Mouse (Mus musculus) effector memory CD4-positive, alpha-beta T cell, adult 5 months (primary cell): ENCODE data around the gene Tubgcp6. TPM values are rescaled to one million over a fixed set of nuclear protein-coding genes. Genes with fewer than 3 reads are reported as not detected.

Experiments
- polyA plus RNA-seq: library from polyadenylated mRNA; unstranded; fragments of 100-300 nt; shearing (Covaris generic); gene quantifications from one replicate; pipeline ENCODE4 v1.2.1, GENCODE M21; 2017

The Tubgcp6 gene
- polyA plus RNA-seq: 21.5 TPM

DNA sequence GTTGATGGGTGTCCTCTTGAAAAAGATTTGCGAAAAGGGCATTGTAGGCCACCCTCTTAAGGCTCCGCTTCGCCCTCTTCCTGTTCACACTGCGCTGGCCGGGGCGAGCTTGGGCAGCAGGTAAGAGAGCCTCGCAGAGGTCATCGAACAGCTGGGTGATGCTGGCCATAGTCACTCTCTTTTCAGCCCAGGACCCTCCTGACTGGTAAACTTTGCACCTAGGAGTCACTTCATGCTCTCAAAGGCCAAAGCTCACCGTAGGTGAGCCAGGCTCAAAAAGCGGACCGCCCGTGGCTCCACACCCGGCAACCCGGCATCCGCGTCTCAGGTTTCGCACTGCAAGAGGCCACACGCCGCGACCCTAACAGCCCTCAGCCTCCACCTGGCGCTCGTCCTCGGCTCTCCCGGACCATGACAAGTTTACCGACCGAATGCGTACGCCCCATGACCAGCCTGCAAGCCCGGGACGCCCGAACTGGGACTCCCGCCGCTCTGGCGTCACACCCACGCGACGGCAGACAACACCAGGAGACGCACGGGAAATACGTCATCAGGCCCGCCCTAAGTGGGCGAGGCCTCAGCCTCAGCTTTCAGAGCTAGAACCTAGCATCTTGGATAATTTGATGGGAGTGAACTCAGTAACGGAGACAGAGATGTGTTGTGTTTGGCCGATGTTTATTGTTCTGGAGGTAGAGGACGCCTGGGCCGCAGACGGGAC is at the start of gene Tubgcp6:
Gene Tubgcp6 (minus strand): TSS at position 464 of the 718 bp plus-strand sequence.

DNA sequence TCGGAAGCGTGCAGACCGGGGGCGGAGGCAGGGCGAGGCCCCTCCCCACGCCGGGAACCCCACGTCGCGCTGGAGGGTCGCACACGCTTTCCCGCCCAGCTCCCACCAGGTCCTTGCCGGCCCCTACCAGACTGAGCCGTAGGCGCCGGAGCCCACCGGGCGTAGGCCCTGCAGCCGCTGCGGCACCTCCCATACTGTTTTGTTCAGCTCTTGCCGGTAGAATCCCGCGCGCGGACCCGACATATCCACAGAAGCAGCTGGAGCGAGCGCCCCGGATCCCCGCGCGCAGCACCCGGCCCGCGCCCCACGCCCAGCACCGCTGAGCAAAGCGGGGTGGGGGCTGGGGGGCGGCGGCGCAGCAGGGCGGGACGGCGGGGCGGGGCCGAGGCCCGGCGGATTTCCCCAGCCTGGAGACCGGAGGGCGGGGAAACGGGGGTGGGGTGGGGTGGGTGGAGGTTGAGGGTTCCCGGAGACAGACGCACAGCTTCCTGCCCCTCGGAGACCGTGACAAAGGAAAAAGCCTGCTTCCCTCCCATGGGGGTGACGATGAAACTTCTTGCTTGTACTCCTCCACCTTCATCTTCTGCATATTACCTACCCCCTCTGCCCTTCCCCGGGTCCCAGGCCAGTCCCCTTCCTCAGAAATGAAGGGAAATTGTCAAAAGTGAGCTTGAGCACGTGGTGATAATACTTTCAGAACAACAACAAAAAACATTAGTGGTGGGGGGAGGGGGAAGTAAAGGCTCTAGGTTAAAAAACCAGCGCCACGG is 26.5 kb upstream of the Tubgcp6 start, which contains the start of gene Mapk11:
Gene Mapk11 (minus strand): TSS at position 358 of the 770 bp plus-strand sequence.

DNA sequence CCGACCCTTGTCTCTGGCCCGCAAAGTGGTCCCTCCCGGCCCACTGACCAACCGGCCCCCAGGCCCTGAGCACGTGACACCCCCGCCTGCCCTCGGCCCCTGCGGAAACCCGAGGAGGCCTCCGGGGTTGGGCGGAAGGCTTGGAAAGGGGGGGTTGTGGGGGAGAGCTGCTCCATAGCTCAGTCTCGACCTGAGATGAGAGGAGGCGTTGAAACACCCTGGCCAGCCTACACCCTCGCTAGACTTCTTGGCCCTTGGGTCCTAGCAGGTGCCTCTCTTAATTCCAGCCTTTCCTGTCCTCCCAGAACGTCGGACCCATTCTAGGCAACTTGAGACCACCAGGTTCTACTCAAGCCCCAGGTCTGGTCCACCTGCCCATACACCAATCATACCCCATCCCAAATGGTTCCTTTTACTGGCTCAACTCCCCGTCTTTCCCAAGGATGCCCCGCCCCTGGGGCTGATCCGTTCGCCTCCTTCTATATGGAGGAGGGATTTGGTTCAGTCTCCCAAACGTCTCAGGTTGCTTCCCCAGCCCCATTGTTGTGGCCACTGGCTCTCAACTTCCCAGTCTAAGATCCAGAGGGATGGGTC is 17.8 kb upstream of the Tubgcp6 start, which contains the start of gene Mapk12:
Gene Mapk12 (minus strand): TSS at position 45 of the 594 bp plus-strand sequence.

DNA sequence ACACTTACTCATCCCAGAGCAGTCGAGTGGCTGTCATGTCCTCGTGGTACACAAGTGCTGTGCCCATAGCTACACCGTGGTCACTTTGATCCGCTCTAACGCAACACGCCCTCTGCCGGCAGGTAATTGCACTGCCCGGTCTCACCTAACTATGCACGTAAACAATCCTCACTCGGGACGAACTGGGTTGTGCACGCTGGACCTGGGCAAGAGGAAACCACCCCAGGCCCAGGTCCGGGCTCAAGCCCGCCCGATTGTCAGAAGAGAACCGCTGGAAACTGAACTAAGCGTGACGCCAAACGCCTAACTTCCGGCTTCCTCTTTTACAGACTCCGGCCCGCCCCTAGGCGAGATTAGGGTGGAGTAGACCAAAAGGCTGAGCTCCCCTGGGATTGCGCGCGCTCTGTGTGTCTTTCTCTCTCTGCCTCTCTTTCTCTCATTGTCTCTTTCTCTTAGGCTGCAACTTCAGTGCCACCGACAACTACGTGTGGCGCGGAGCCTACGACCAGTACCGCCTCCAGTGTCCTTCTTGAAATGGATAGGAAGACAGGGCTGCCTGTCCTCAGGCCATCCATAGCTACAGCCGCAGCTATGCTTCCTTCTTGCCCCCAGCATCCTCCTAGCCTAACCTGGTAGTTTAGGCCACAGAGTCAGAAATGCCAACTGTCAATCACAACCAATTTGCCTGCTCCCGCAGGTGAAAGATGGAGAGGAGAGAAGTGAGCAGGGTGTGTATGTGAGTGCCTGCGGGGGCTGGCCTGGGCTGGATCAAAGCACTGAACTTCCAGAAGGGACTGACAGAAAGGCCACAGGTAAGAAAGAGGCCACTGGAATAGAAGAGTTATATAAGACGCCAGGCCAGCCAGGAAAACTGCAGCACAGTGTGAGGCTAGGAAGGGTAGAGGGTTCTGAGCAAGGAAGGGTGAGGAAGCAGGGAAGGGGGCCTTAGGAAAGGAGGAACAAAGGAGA is 5.8 kb upstream of the Tubgcp6 start, which contains the start of gene Hdac10:
Gene Hdac10 (minus strand): TSS at position 319 of the 969 bp plus-strand sequence.

DNA sequence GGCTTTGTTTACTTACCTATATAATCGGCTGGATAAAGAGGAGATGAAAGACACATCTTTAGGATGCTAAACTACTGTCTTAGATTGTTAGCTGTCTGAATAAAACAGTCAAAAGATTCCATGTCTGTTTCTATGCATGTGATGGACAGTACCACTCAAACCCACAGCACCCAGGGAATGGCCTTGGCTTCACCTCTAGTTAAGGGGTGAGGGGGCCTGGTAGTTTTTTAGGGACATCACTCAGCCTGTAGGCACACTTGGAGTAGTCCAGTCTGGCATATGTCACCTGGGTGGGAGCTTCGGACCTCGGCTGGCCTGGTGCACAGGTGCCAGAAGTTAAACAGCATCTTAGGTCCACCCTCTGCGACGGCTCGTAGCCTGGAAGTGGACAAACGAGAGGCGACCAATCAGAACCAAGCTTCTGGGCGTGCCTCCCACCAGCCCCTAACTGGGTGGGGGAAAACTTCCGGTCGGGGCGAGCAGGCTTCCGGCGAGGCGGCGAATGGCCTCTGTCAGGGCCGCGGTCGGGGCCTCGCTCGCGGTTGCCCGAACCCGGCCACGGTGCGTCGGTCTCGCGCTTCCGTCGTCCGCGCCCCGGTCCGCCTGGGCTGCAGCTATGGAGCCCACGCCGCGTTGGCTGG is 34.2 kb downstream of the Tubgcp6 start, which contains the start of gene Selenoo:
Gene Selenoo (plus strand): TSS at position 478 of the 641 bp plus-strand sequence.

DNA sequence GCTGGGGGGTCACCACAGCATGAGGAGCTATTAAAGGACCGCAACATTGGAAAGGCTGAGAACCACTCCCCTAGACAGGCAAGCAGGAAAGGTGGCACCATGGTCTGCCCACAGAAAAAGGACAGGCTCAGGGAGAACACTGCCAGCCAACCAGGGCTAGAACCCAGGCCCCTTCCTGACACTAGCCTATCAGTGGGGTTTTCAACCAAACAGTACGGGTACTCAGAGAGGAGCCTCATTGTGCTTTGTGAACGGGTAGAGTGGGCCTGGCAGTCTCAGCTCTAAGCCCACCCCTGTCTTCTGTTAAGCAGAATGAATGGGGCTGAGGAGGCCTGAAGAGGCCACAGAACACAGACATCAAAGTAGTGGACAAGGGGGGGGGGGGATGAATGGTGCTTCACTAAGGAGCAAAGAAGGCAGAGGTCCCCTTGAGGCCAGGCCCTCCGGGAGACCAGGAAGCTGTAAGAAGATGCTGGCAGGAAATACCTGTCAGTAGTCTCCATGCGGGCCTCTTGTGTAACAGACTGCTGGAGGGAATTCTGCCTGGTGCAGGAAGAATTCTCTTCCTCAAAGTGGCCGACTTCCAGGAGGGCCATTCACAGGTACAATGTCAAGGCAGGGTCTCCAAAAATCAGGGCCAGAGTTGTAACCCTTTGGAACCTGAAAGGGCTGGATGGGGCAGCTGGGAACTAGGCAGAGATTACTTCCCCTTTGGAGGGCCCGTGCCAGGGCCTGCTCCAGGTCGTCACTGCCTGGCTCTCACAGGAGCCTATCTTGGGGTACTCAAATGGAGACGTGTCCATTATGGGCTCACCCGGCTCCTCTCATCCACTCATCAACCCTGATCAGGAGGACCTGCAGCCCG is 48.1 kb downstream of the Tubgcp6 start, which contains the start of gene Trabd:
Gene Trabd (plus strand): TSS at position 512 of the 865 bp plus-strand sequence.

DNA sequence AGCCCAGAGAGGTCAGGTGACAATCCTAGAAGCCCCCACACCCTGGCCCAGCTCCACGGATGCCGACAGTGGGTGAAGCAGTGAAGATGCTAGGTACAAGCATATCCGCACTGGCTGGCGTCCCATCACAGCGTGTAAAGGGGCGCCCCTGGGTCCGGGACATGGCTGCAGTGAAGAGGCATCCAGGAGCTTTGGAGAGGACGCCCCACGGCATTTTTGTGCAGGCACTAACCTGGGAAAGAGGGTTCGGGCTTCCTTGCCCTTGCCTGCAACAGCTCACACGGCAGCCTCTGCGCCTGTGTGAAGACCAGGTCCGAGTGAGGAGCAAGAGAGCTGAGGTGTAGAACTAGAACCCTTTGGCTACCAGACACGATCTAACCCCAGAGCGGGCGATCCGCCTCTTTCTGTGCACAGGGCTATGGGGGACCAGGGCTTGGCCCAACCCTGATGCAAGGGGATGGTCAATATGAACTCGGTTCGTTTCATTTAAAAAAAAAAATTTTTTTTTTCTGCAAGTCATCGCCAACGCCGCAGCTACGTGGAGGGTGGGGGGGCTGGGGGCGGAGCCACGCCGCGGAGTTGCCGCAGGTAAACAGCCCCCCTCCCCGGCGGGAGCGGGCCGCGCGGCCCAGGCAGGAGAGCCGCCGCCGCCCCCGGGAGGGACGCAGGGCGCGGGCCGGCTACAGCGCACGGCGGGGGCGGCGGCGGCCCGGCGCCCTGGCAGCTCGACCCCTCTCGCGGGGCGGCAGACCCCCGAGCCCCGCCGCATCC is 63.6 kb downstream of the Tubgcp6 start, which contains the start of gene Panx2:
Gene Panx2 (plus strand): TSS at position 574 of the 771 bp plus-strand sequence.

Other genes with a start within 250 kb of the Tubgcp6 start
- not detected for gene Ttll8, start 168.7 kb downstream of the Tubgcp6 start, polyA plus RNA-seq
- gene Mlc1, start 144.1 kb downstream of the Tubgcp6 start, polyA plus RNA-seq: not detected
- gene Mov10l1, start 140.2 kb downstream of the Tubgcp6 start, polyA plus RNA-seq: not detected
- not detected for gene Panx2, start 63.4 kb downstream of the Tubgcp6 start, polyA plus RNA-seq
- 55.0 TPM for gene Trabd, start 48.0 kb downstream of the Tubgcp6 start, polyA plus RNA-seq
- gene Selenoo, start 34.0 kb downstream of the Tubgcp6 start, polyA plus RNA-seq: 26.0 TPM
- gene Hdac10, start 5.6 kb upstream of the Tubgcp6 start, polyA plus RNA-seq: 33.4 TPM
- 6.1 TPM for gene Mapk12, start 17.6 kb upstream of the Tubgcp6 start, polyA plus RNA-seq
- gene Mapk11, start 26.5 kb upstream of the Tubgcp6 start, polyA plus RNA-seq: 34.8 TPM
- 0.76 TPM for gene Plxnb2, start 57.7 kb upstream of the Tubgcp6 start, polyA plus RNA-seq
- 42.0 TPM for gene Dennd6b, start 73.4 kb upstream of the Tubgcp6 start, polyA plus RNA-seq
- gene Ppp6r2, start 88.4 kb upstream of the Tubgcp6 start, polyA plus RNA-seq: 14.2 TPM
- 140 TPM for gene Sbf1, start 192.2 kb upstream of the Tubgcp6 start, polyA plus RNA-seq
- gene Adm2, start 199.6 kb upstream of the Tubgcp6 start, polyA plus RNA-seq: not detected
- gene Miox, start 211.3 kb upstream of the Tubgcp6 start, polyA plus RNA-seq: not detected
- 50.1 TPM for gene Lmf2, start 232.5 kb upstream of the Tubgcp6 start, polyA plus RNA-seq
- 131 TPM for gene Ncaph2, start 232.6 kb upstream of the Tubgcp6 start, polyA plus RNA-seq